Mouse (Mus musculus) cortical plate, adult 2 months (tissue): ENCODE results near the gene Iffo2. TPM values are rescaled to one million over a fixed set of nuclear protein-coding genes. Genes with fewer than 3 reads are reported as not detected.

ENCODE experiments used
- H3K27ac ChIP-seq: fragments of 200-500 bp; 2 replicates; pipeline ENCODE4 v1.5.1; 2012; ENCODE audit warnings: low read length, control low read depth, inconsistent platforms; ENCODE audit not compliant: insufficient read depth
- H3K4me1 ChIP-seq: fragments of 200-500 bp; 2 replicates; pipeline ENCODE4 v1.6.1; 2011; ENCODE audit warnings: low read length; ENCODE audit not compliant: control insufficient read depth, insufficient read depth
- H3K4me3 ChIP-seq: fragments of 200-500 bp; 2 replicates; pipeline ENCODE4 v1.5.1; 2011; ENCODE audit warnings: mild to moderate bottlenecking, low read length, control low read depth; ENCODE audit not compliant: insufficient read depth
- CTCF ChIP-seq: fragments of 200-500 bp; IDR thresholded peaks from 2 replicates; pipeline ENCODE4 v1.5.1; 2011; ENCODE audit warnings: mild to moderate bottlenecking, control low read depth, low read length; ENCODE audit not compliant: insufficient read depth; ENCODE audit errors: extremely low read depth
- POLR2A ChIP-seq: fragments of 200-500 bp; IDR thresholded peaks from 2 replicates; pipeline ENCODE4 v1.6.1; 2011; ENCODE audit warnings: mild to moderate bottlenecking, low read length, control low read depth; ENCODE audit not compliant: insufficient read depth; ENCODE audit errors: extremely low read depth
- polyA plus RNA-seq: library from polyadenylated mRNA; depleted of rRNA; stranded (reverse); fragments of >200 nt; gene quantifications from 2 replicates; pipeline ENCODE4 v1.2.3, GENCODE M21; 2012

The Iffo2 gene
- polyA plus RNA-seq, 1 experiment, result 9.4 TPM

- no peak for TF ChIP-seq POLR2A
- TF ChIP-seq CTCF, result no peak
- peaks cover 17% of the 10 kb centered on the region for H3K4me1 ChIP-seq
- H3K4me3 ChIP-seq, result peak overlapping the region; percentile 98
- no peak overlapping the region for H3K27ac ChIP-seq
Observed at GRCm38 (mm10) chr4:139577006-139577405, 46.7 kb downstream of the Iffo2 start.

- Histone ChIP-seq H3K4me1 (peaks cover 20% of the 10 kb centered on the region), H3K4me3 (no peak overlapping the region), H3K27ac (no peak overlapping the region)
- TF ChIP-seq CTCF (no peak), POLR2A (no peak)
Observed at GRCm38 (mm10) chr4:139578389-139578788, 48.0 kb downstream of the Iffo2 start.

- Histone ChIP-seq H3K4me3 (no peak overlapping the region), H3K4me1 (peaks cover 20% of the 10 kb centered on the region), H3K27ac (no peak overlapping the region)
- TF ChIP-seq CTCF (no peak), POLR2A (no peak)
Observed at GRCm38 (mm10) chr4:139579003-139579402, 48.7 kb downstream of the Iffo2 start.

GRCm38 (mm10) chr4:139579466-139579865 is 49.1 kb downstream of the Iffo2 start:
- Histone ChIP-seq H3K27ac (no peak overlapping the region), H3K4me3 (no peak overlapping the region), H3K4me1 (peaks cover 20% of the 10 kb centered on the region)
- TF ChIP-seq CTCF (no peak), POLR2A (no peak)

- Histone ChIP-seq H3K27ac (no peak overlapping the region), H3K4me3 (no peak overlapping the region), H3K4me1 (peaks cover 18% of the 10 kb centered on the region)
- TF ChIP-seq CTCF, result no peak
- TF ChIP-seq POLR2A, result no peak
Observed at GRCm38 (mm10) chr4:139580663-139581336, 50.5 kb downstream of the Iffo2 start.

- no peak overlapping the region for H3K4me3 ChIP-seq
- no peak for TF ChIP-seq POLR2A
- H3K27ac ChIP-seq, result no peak overlapping the region
- H3K4me1 ChIP-seq, result peaks cover 17% of the 10 kb centered on the region
Observed at GRCm38 (mm10) chr4:139581427-139582051, 51.2 kb downstream of the Iffo2 start.

GRCm38 (mm10) chr4:139582346-139582745 is 52.0 kb downstream of the Iffo2 start:
- Histone ChIP-seq H3K4me1 (peaks cover 13% of the 10 kb centered on the region), H3K4me3 (no peak overlapping the region), H3K27ac (no peak overlapping the region)
- no peak for TF ChIP-seq POLR2A
- no peak for TF ChIP-seq CTCF

- Histone ChIP-seq H3K4me3 (no peak overlapping the region), H3K27ac (no peak overlapping the region), H3K4me1 (peaks cover 13% of the 10 kb centered on the region)
- no peak for TF ChIP-seq POLR2A
- no peak for TF ChIP-seq CTCF
Observed at GRCm38 (mm10) chr4:139582903-139583302, 52.6 kb downstream of the Iffo2 start.

GRCm38 (mm10) chr4:139583629-139584245 is 53.4 kb downstream of the Iffo2 start:
- TF ChIP-seq POLR2A, result no peak
- TF ChIP-seq CTCF, result no peak
- H3K4me3 ChIP-seq, result no peak overlapping the region
- no peak overlapping the region for H3K27ac ChIP-seq
- H3K4me1 ChIP-seq, result peaks cover 13% of the 10 kb centered on the region

GRCm38 (mm10) chr4:139584704-139585103 is 54.4 kb downstream of the Iffo2 start:
- TF ChIP-seq CTCF (no peak), POLR2A (no peak)
- Histone ChIP-seq H3K4me1 (peaks cover 13% of the 10 kb centered on the region), H3K27ac (no peak overlapping the region), H3K4me3 (no peak overlapping the region)
